Mouse (Mus musculus) frontal cortex, postnatal 36 days (tissue): ENCODE results near the gene Il4ra.

Source experiments
- DNase-seq, 2 experiments: peaks; one replicate each; pipeline ENCODE4 v3.0.0; 2022; ENCODE audit warnings: low spot score in 2 of 2

Gene Il4ra

GRCm38 (mm10) chr7:125549916-125550315 is 2.0 kb upstream of the Il4ra start:
- no peak for DNase-seq

- DNase-seq = no peak
Observed at GRCm38 (mm10) chr7:125550881-125551381, 989 bp upstream of the Il4ra start.

- DNase-seq = no peak
Observed at GRCm38 (mm10) chr7:125552851-125553555, 1.1 kb downstream of the Il4ra start.

GRCm38 (mm10) chr7:125553653-125554428 is 1.9 kb downstream of the Il4ra start:
- no peak for DNase-seq

- DNase-seq = no peak
Observed at GRCm38 (mm10) chr7:125554456-125555114, 2.7 kb downstream of the Il4ra start.

GRCm38 (mm10) chr7:125555351-125555872 is 3.5 kb downstream of the Il4ra start:
- DNase-seq = no peak

GRCm38 (mm10) chr7:125556096-125556495 is 4.2 kb downstream of the Il4ra start:
- no peak for DNase-seq

GRCm38 (mm10) chr7:125556865-125557264 is 4.9 kb downstream of the Il4ra start:
- DNase-seq = no peak

- no peak for DNase-seq
Observed at GRCm38 (mm10) chr7:125558401-125558945, 6.6 kb downstream of the Il4ra start.

- DNase-seq = no peak
Observed at GRCm38 (mm10) chr7:125558997-125559396, 7.1 kb downstream of the Il4ra start.

GRCm38 (mm10) chr7:125559537-125559936 is 7.6 kb downstream of the Il4ra start:
- DNase-seq = no peak

- DNase-seq = no peak
Observed at GRCm38 (mm10) chr7:125560146-125560785, 8.3 kb downstream of the Il4ra start.

GRCm38 (mm10) chr7:125561085-125561690 is 9.3 kb downstream of the Il4ra start:
- peak in 1 of 2 experiments; percentile 26 for DNase-seq

GRCm38 (mm10) chr7:125562413-125562812 is 10.5 kb downstream of the Il4ra start:
- DNase-seq = no peak

GRCm38 (mm10) chr7:125563093-125563492 is 11.2 kb downstream of the Il4ra start:
- DNase-seq = no peak

GRCm38 (mm10) chr7:125564316-125565024 is 12.6 kb downstream of the Il4ra start:
- no peak for DNase-seq

- no peak for DNase-seq
Observed at GRCm38 (mm10) chr7:125565516-125566285, 13.8 kb downstream of the Il4ra start.

- DNase-seq = no peak
Observed at GRCm38 (mm10) chr7:125566420-125566819, 14.5 kb downstream of the Il4ra start.

- no peak for DNase-seq
Observed at GRCm38 (mm10) chr7:125568888-125569287, 17.0 kb downstream of the Il4ra start.
